ENCODE assay signal across 28 mouse cellular contexts in the genomic region with DNA sequence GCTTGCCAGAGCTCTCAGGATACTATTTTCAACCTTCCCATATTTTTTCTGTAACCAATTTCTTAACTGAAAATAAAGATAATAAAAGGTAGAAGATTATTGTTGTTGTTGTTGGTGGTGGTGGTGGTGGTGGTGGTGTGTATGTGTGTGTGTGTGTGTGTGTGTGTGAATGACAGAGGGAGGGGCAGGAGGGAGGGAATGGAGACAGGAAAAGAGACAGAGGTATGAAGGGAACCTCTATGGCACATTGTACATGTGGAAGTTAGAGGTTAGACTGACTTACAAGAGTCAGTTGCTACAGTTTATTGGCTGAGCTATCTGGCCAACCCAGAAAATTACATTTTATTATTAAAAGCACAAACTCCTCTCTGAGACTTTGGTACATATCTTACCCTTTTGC.
"Had no signal": no experiment of that assay in that cellular context is flagged by ENCODE, and none has a peak within 500 bp of the region (broad histone marks: within the 10 kb centered on the region; RNA-seq: fewer than 3 reads in every experiment).

No protein-coding gene starts in this region.

- H3K4me2 ChIP-seq: embryonic facial prominence, embryonic 12.5 days; embryonic facial prominence, embryonic 13.5 days; embryonic facial prominence, embryonic 15.5 days; forebrain, embryonic 12.5 days; forebrain, embryonic 13.5 days; forebrain, embryonic 15.5 days had no signal

- H3K9ac ChIP-seq: embryonic facial prominence, embryonic 12.5 days; embryonic facial prominence, embryonic 13.5 days; embryonic facial prominence, embryonic 15.5 days; forebrain, embryonic 12.5 days; forebrain, embryonic 13.5 days; forebrain, embryonic 15.5 days; forebrain, postnatal 0 days had no signal

- DNase-seq: cerebellum, adult 2 months; cerebellum, adult 8-10 months; cerebellum, adult 9-10 months; cerebellum, adult 9-11 months; cerebellum, postnatal 10 days; cerebellum, postnatal 14 days; cerebellum, postnatal 25 days; cerebellum, postnatal 36 days; embryo, embryonic 11 days; forebrain, postnatal 0 days; gastrocnemius, adult 2 months; gastrocnemius, postnatal 10 days; gastrocnemius, postnatal 14 days; gastrocnemius, postnatal 25 days; gastrocnemius, postnatal 36 days; heart, adult 11 months; heart, adult 18-20 months had no signal

- H3K4me3 ChIP-seq: embryonic facial prominence, embryonic 10.5 days; embryonic facial prominence, embryonic 12.5 days; embryonic facial prominence, embryonic 13.5 days; embryonic facial prominence, embryonic 15.5 days; erythroblast, embryonic 14.5 days; forebrain, embryonic 10.5 days; forebrain, embryonic 12.5 days; forebrain, embryonic 13.5 days; forebrain, embryonic 15.5 days; gastrocnemius, adult 2 months had no signal

- H3K4me1 ChIP-seq: embryonic facial prominence, embryonic 10.5 days; embryonic facial prominence, embryonic 12.5 days; embryonic facial prominence, embryonic 13.5 days; embryonic facial prominence, embryonic 15.5 days; forebrain, embryonic 10.5 days; forebrain, embryonic 12.5 days; forebrain, embryonic 13.5 days; forebrain, embryonic 15.5 days had no signal

- H3K27me3 ChIP-seq: embryonic facial prominence, embryonic 12.5 days; embryonic facial prominence, embryonic 13.5 days; embryonic facial prominence, embryonic 15.5 days; forebrain, embryonic 12.5 days; forebrain, embryonic 13.5 days; forebrain, embryonic 15.5 days had no signal

- ATAC-seq: forebrain, embryonic 13.5 days; forebrain, embryonic 14.5 days; forebrain, embryonic 15.5 days; forebrain, embryonic 16.5 days; forebrain, postnatal 0 days had no signal

- H3K27ac ChIP-seq: embryonic facial prominence, embryonic 10.5 days; embryonic facial prominence, embryonic 12.5 days; embryonic facial prominence, embryonic 13.5 days; embryonic facial prominence, embryonic 15.5 days; forebrain, embryonic 10.5 days; forebrain, embryonic 12.5 days; forebrain, embryonic 13.5 days; forebrain, embryonic 15.5 days; gastrocnemius, adult 2 months had no signal

- H3K9me3 ChIP-seq: embryonic facial prominence, embryonic 10.5 days; embryonic facial prominence, embryonic 12.5 days; embryonic facial prominence, embryonic 13.5 days; embryonic facial prominence, embryonic 15.5 days; forebrain, embryonic 10.5 days; forebrain, embryonic 12.5 days; forebrain, embryonic 13.5 days; forebrain, embryonic 15.5 days had no signal

- H3K36me3 ChIP-seq: embryonic facial prominence, embryonic 10.5 days; embryonic facial prominence, embryonic 12.5 days; embryonic facial prominence, embryonic 13.5 days; embryonic facial prominence, embryonic 15.5 days; forebrain, embryonic 10.5 days; forebrain, embryonic 12.5 days; forebrain, embryonic 15.5 days had no signal
